30 mouse cellular contexts compared by ENCODE assay signal in genomic region chr12:9271484-9271883, GRCm38 (mm10).
"Had no signal": no experiment of that assay in that cellular context is flagged by ENCODE, and none has a peak within 500 bp of the region (broad histone marks: within the 10 kb centered on the region; RNA-seq: fewer than 3 reads in every experiment).

No protein-coding gene starts in this region.

- H3K4me2 ChIP-seq: heart, embryonic 11.5 days; heart, embryonic 13.5 days; heart, embryonic 15.5 days; hindbrain, embryonic 12.5 days; hindbrain, embryonic 14.5 days; intestine, embryonic 15.5 days; kidney, embryonic 15.5 days; liver, embryonic 11.5 days; liver, embryonic 13.5 days; liver, embryonic 15.5 days had no signal

- H3K9me3 ChIP-seq: heart, embryonic 13.5 days; heart, embryonic 15.5 days; hindbrain, embryonic 10.5 days; hindbrain, embryonic 12.5 days; intestine, embryonic 15.5 days; kidney, embryonic 15.5 days; liver, embryonic 13.5 days; liver, embryonic 15.5 days had no signal

- ATAC-seq: forebrain, embryonic 16.5 days; hindbrain, embryonic 16.5 days; inflammation-experienced regulatory T-cells, adult 6 months; intestine, embryonic 15.5 days had no signal

- H3K36me3 ChIP-seq: heart, embryonic 13.5 days; heart, embryonic 15.5 days; hindbrain, embryonic 10.5 days; hindbrain, embryonic 12.5 days; intestine, embryonic 15.5 days; kidney, embryonic 15.5 days; liver, embryonic 13.5 days; liver, embryonic 15.5 days had no signal

- H3K4me1 ChIP-seq: hindbrain, embryonic 10.5 days; hindbrain, embryonic 12.5 days; intestine, embryonic 15.5 days; kidney, embryonic 15.5 days; liver, embryonic 13.5 days; liver, embryonic 15.5 days had no signal

- H3K9ac ChIP-seq: heart, embryonic 13.5 days; heart, embryonic 15.5 days; hindbrain, embryonic 12.5 days; hindbrain, embryonic 14.5 days; intestine, embryonic 15.5 days; kidney, embryonic 15.5 days; liver, embryonic 13.5 days; liver, embryonic 15.5 days had no signal

- H3K4me3 ChIP-seq: gastrocnemius, adult 2 months; heart, adult 2 months; heart, embryonic 13.5 days; heart, embryonic 15.5 days; hindbrain, embryonic 10.5 days; hindbrain, embryonic 12.5 days; intestine, embryonic 15.5 days; kidney, embryonic 15.5 days; layer of hippocampus, adult 2 months; left cerebral cortex, adult 2 months; liver, embryonic 13.5 days; liver, embryonic 15.5 days had no signal

- H3K27me3 ChIP-seq: heart, embryonic 15.5 days; hindbrain, embryonic 12.5 days; intestine, embryonic 15.5 days; kidney, embryonic 15.5 days; liver, embryonic 13.5 days; liver, embryonic 15.5 days had no signal

- H3K27ac ChIP-seq: gastrocnemius, adult 2 months; heart, adult 2 months; heart, embryonic 13.5 days; heart, embryonic 15.5 days; hindbrain, embryonic 10.5 days; hindbrain, embryonic 12.5 days; hindbrain, embryonic 14.5 days; intestine, embryonic 15.5 days; kidney, embryonic 15.5 days; kidney, postnatal 0 days; layer of hippocampus, adult 2 months; left cerebral cortex, adult 2 months; liver, embryonic 13.5 days; liver, embryonic 15.5 days had no signal

- DNase-seq: gastrocnemius, adult 2 months; gastrocnemius, postnatal 10 days; gastrocnemius, postnatal 25 days; heart, adult 2 months; heart, postnatal 14 days; heart, postnatal 36 days; kidney, adult 11 months; kidney, adult 2 months; kidney, adult 9 months; kidney, postnatal 25 days; kidney, postnatal 4 days; left cerebral cortex, postnatal 4 days; liver; liver, embryonic 13.5 days had no signal
